Mouse (Mus musculus): ENCODE measurements around the gene Actl6b. TPM values are rescaled to one million over a fixed set of nuclear protein-coding genes. Genes with fewer than 3 reads are reported as not detected.

Actl6b gene
- polyA plus RNA-seq, 1 experiment from 2014 or later = 0.40 TPM

- Histone ChIP-seq H3K9ac (replicated peaks; ENCODE audit: low read length) (no peak overlapping the region), H3K9me3 (ENCODE audit: low read length) (no peaks in the 10 kb centered on the region), H3K27ac (ENCODE audit: low read length) (no peak overlapping the region), H3K4me3 (ENCODE audit: low read length) (no peak overlapping the region), H3K4me2 (replicated peaks; ENCODE audit: low read depth, low read length) (no peak overlapping the region), H3K36me3 (ENCODE audit: insufficient read depth, low read length) (peaks cover 62% of the 10 kb centered on the region), H3K27me3 (ENCODE audit: insufficient read depth, low read length) (no peaks in the 10 kb centered on the region), H3K4me1 (ENCODE audit: insufficient read depth, low read length) (peaks cover 12% of the 10 kb centered on the region)
- ATAC-seq (ENCODE audit: low FRiP score, low TSS enrichment) = no peak
- 78% methylated on average over 22 of the region's 22 CpGs for WGBS
These were observed 24.9 kb upstream of the Actl6b start for GRCm38 (mm10) chr5:137528247-137528968.

GRCm38 (mm10) chr5:137529221-137529995 lies 23.9 kb upstream of the Actl6b start:
- no peak for ATAC-seq (ENCODE audit: low FRiP score, low TSS enrichment)
- no peak overlapping the region for H3K4me3 ChIP-seq (ENCODE audit: low read length)
- H3K9me3 ChIP-seq (ENCODE audit: low read length) = no peaks in the 10 kb centered on the region
- peaks cover 15% of the 10 kb centered on the region for H3K4me1 ChIP-seq (ENCODE audit: insufficient read depth, low read length)
- no peak overlapping the region for H3K9ac ChIP-seq (replicated peaks; ENCODE audit: low read length)
- H3K27me3 ChIP-seq (ENCODE audit: insufficient read depth, low read length) = no peaks in the 10 kb centered on the region
- peaks cover 53% of the 10 kb centered on the region for H3K36me3 ChIP-seq (ENCODE audit: insufficient read depth, low read length)
- no peak overlapping the region for H3K4me2 ChIP-seq (replicated peaks; ENCODE audit: low read depth, low read length)
- WGBS = 67% methylated on average over 15 of the region's 15 CpGs
- H3K27ac ChIP-seq (ENCODE audit: low read length) = no peak overlapping the region

- no peak for ATAC-seq (ENCODE audit: low FRiP score, low TSS enrichment)
- Histone ChIP-seq H3K4me2 (replicated peaks; ENCODE audit: low read depth, low read length) (peak overlapping the region; percentile 93), H3K27me3 (ENCODE audit: insufficient read depth, low read length) (no peaks in the 10 kb centered on the region), H3K36me3 (ENCODE audit: insufficient read depth, low read length) (peaks cover 46% of the 10 kb centered on the region), H3K9me3 (ENCODE audit: low read length) (no peaks in the 10 kb centered on the region), H3K4me1 (ENCODE audit: insufficient read depth, low read length) (peaks cover 15% of the 10 kb centered on the region), H3K9ac (replicated peaks; ENCODE audit: low read length) (peak overlapping the region; percentile 89), H3K27ac (ENCODE audit: low read length) (peak overlapping the region; percentile 94; the same call in 1 of the 2 replicates), H3K4me3 (ENCODE audit: low read length) (peak overlapping the region; percentile 68)
- 64% methylated on average over 8 of the region's 8 CpGs for WGBS
These were observed 23.2 kb upstream of the Actl6b start for GRCm38 (mm10) chr5:137530075-137530474.

GRCm38 (mm10) chr5:137530588-137531413 lies 22.5 kb upstream of the Actl6b start:
- H3K4me2 ChIP-seq (replicated peaks; ENCODE audit: low read depth, low read length) = peak overlapping the region; percentile 93
- peak overlapping the region; percentile 68 for H3K4me3 ChIP-seq (ENCODE audit: low read length)
- ATAC-seq (ENCODE audit: low FRiP score, low TSS enrichment) = peak; percentile 55
- H3K36me3 ChIP-seq (ENCODE audit: insufficient read depth, low read length) = peaks cover 39% of the 10 kb centered on the region
- no peaks in the 10 kb centered on the region for H3K27me3 ChIP-seq (ENCODE audit: insufficient read depth, low read length)
- under 1% methylated on average over 37 of the region's 46 CpGs for WGBS
- H3K9me3 ChIP-seq (ENCODE audit: low read length) = no peaks in the 10 kb centered on the region
- H3K9ac ChIP-seq (replicated peaks; ENCODE audit: low read length) = peak overlapping the region; percentile 89
- H3K4me1 ChIP-seq (ENCODE audit: insufficient read depth, low read length) = peaks cover 15% of the 10 kb centered on the region
- peak overlapping the region; percentile 94 for H3K27ac ChIP-seq (ENCODE audit: low read length)

GRCm38 (mm10) chr5:137531414-137532130 lies 21.7 kb upstream of the Actl6b start:
- under 1% methylated on average over 51 of the region's 51 CpGs for WGBS
- Histone ChIP-seq H3K4me1 (ENCODE audit: insufficient read depth, low read length) (peaks cover 15% of the 10 kb centered on the region), H3K4me2 (replicated peaks; ENCODE audit: low read depth, low read length) (peak overlapping the region; percentile 93), H3K9ac (replicated peaks; ENCODE audit: low read length) (peak overlapping the region; percentile 89), H3K4me3 (ENCODE audit: low read length) (peak overlapping the region; percentile 68), H3K9me3 (ENCODE audit: low read length) (no peaks in the 10 kb centered on the region), H3K36me3 (ENCODE audit: insufficient read depth, low read length) (peaks cover 33% of the 10 kb centered on the region), H3K27me3 (ENCODE audit: insufficient read depth, low read length) (no peaks in the 10 kb centered on the region), H3K27ac (ENCODE audit: low read length) (peak overlapping the region; percentile 94)
- peak; percentile 8; the same call in 1 of the 2 replicates for ATAC-seq (ENCODE audit: low FRiP score, low TSS enrichment)

- peak overlapping the region; percentile 94 for H3K27ac ChIP-seq (ENCODE audit: low read length)
- under 1% methylated on average over 19 of the region's 19 CpGs for WGBS
- H3K4me2 ChIP-seq (replicated peaks; ENCODE audit: low read depth, low read length) = peak overlapping the region; percentile 93
- no peaks in the 10 kb centered on the region for H3K9me3 ChIP-seq (ENCODE audit: low read length)
- peaks cover 29% of the 10 kb centered on the region for H3K36me3 ChIP-seq (ENCODE audit: insufficient read depth, low read length)
- H3K4me3 ChIP-seq (ENCODE audit: low read length) = peak overlapping the region; percentile 68
- no peaks in the 10 kb centered on the region for H3K27me3 ChIP-seq (ENCODE audit: insufficient read depth, low read length)
- peak overlapping the region; percentile 89 for H3K9ac ChIP-seq (replicated peaks; ENCODE audit: low read length)
- peaks cover 15% of the 10 kb centered on the region for H3K4me1 ChIP-seq (ENCODE audit: insufficient read depth, low read length)
- ATAC-seq (ENCODE audit: low FRiP score, low TSS enrichment) = no peak
These were observed 21.0 kb upstream of the Actl6b start for GRCm38 (mm10) chr5:137532131-137532807.

GRCm38 (mm10) chr5:137532808-137533116 lies 20.6 kb upstream of the Actl6b start:
- Histone ChIP-seq H3K4me2 (replicated peaks; ENCODE audit: low read depth, low read length) (peak overlapping the region; percentile 93), H3K4me3 (ENCODE audit: low read length) (peak overlapping the region; percentile 68), H3K27ac (ENCODE audit: low read length) (peak overlapping the region; percentile 94), H3K36me3 (ENCODE audit: insufficient read depth, low read length) (peaks cover 24% of the 10 kb centered on the region), H3K27me3 (ENCODE audit: insufficient read depth, low read length) (no peaks in the 10 kb centered on the region), H3K9ac (replicated peaks; ENCODE audit: low read length) (peak overlapping the region; percentile 89), H3K4me1 (ENCODE audit: insufficient read depth, low read length) (peaks cover 15% of the 10 kb centered on the region), H3K9me3 (ENCODE audit: low read length) (no peaks in the 10 kb centered on the region)
- ATAC-seq (ENCODE audit: low FRiP score, low TSS enrichment) = peak; percentile 5
- under 1% methylated on average over 10 of the region's 12 CpGs for WGBS

- under 1% methylated on average over 40 of the region's 40 CpGs for WGBS
- peak within 1 kb of the TSS; percentile 89 for H3K9ac ChIP-seq (replicated peaks; ENCODE audit: low read length)
- peaks cover 19% of the 10 kb centered on the region for H3K36me3 ChIP-seq (ENCODE audit: insufficient read depth, low read length)
- H3K27ac ChIP-seq (ENCODE audit: low read length) = peak within 1 kb of the TSS; percentile 94
- H3K4me1 ChIP-seq (ENCODE audit: insufficient read depth, low read length) = peaks cover 15% of the 10 kb centered on the region
- H3K9me3 ChIP-seq (ENCODE audit: low read length) = no peaks in the 10 kb centered on the region
- no peaks in the 10 kb centered on the region for H3K27me3 ChIP-seq (ENCODE audit: insufficient read depth, low read length)
- peak; percentile 75 for ATAC-seq (ENCODE audit: low FRiP score, low TSS enrichment)
- H3K4me3 ChIP-seq (ENCODE audit: low read length) = peak within 1 kb of the TSS; percentile 68
- peak within 1 kb of the TSS; percentile 93 for H3K4me2 ChIP-seq (replicated peaks; ENCODE audit: low read depth, low read length)
These were observed 20.0 kb upstream of the Actl6b start, which contains the start of the genes Epo and Gnb2 for GRCm38 (mm10) chr5:137533117-137533827. Gene Epo, minus strand, starts transcription at chr5:137533242. Gene Gnb2, minus strand, starts transcription at chr5:137533510.
